Mouse (Mus musculus) G1E (cell line): ENCODE measurements at regions not wholly inside any gene's neighbourhood (a gene's known extent, or its start where the extent isn't known, plus 50 kb on each side); places are given as distances from the start of the nearest gene placed in this dataset.

ENCODE experiments used
- CTCF ChIP-seq: IDR thresholded peaks from 2 replicates; pipeline ENCODE4 v1.5.1; 2012; ENCODE audit warnings: low read depth, low read length, inconsistent platforms, mixed read lengths
- GATA1 ChIP-seq: IDR thresholded peaks from 2 replicates; pipeline ENCODE4 v1.6.1; 2012; ENCODE audit warnings: borderline replicate concordance, low read length, inconsistent platforms, mixed read lengths
- TAL1 ChIP-seq: conservative IDR thresholded peaks from 2 replicates; pipeline ENCODE4 v1.6.1; 2012; ENCODE audit warnings: low read depth, low read length, inconsistent platforms, mixed read lengths

DNA sequence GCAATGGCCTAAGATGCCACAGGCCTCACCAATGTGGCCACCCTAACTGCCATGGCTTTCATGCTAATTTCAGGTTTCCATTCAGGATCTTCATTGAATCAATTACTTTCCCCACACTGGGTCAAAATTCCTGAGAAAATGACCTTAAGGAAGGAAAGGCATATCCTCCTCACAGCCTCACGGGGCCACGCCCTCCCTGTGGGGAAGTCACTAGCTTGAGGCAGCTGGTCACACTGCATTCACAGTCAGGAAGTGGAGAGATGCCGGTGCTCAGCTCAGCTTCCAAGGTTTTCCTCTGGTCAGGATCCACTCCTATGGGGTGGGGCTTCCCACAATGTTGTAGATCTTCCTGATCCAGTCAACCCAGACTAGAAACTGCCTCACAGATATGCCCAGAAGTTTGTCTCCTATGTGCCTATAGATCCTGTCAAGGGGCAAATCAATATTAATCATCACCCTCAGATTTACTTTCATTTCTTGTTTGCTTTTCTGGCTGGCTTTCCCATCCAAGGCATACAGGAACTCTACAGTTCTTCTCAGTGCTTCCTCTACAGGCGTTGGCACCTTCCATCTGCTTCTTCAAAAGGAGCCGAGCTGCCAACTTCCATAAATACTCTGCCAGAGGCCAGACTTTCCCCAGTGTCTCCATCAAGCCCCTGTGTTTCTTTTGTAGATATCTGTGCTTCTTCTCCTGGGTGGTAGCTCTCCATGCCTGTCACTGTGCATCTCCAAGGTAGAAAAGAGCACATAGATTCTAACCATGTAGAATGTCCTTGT lies 273.2 kb upstream of the Thsd7b start:
- TF ChIP-seq GATA1 = no peak
- no peak for TF ChIP-seq TAL1
- no peak for TF ChIP-seq CTCF
